Mouse (Mus musculus): ENCODE data around the gene Nf2. TPM values are rescaled to one million over a fixed set of nuclear protein-coding genes. Genes with fewer than 3 reads are reported as not detected.

Nf2 gene
- polyA plus RNA-seq, 1 experiment = 90.2 TPM

- Histone ChIP-seq H3K27me3 (ENCODE audit: control insufficient read depth, insufficient read depth, low read length) (no peaks in the 10 kb centered on the region), H3K27ac (ENCODE audit: control insufficient read depth, insufficient read depth, low read depth, low read length) (no peak overlapping the region), H3K4me1 (ENCODE audit: control insufficient read depth, insufficient read depth, low read length) (peaks cover 9% of the 10 kb centered on the region), H3K4me3 (ENCODE audit: control insufficient read depth, low read depth, low read length) (peak overlapping the region; percentile 83), H3K36me3 (ENCODE audit: control insufficient read depth, insufficient read depth, low read length) (no peaks in the 10 kb centered on the region)
- no peak for TF ChIP-seq POLR2A (IDR thresholded peaks at IDR 0.05; ENCODE audit: control insufficient read depth, low read depth, low read length)
- no peak for TF ChIP-seq CTCF (IDR thresholded peaks at IDR 0.05; ENCODE audit: control insufficient read depth, insufficient read depth, insufficient replicate concordance, low read depth, low read length)
These were observed 25.2 kb upstream of the Nf2 start for GRCm38 (mm10) chr11:4874551-4874950.

GRCm38 (mm10) chr11:4873755-4874475 lies 24.6 kb upstream of the Nf2 start, which contains the start of gene Nipsnap1:
Gene Nipsnap1 (plus strand): TSS chr11:4873951.
- TF ChIP-seq CTCF (IDR thresholded peaks at IDR 0.05; ENCODE audit: control insufficient read depth, insufficient read depth, insufficient replicate concordance, low read depth, low read length) (no peak), POLR2A (IDR thresholded peaks at IDR 0.05; ENCODE audit: control insufficient read depth, low read depth, low read length) (peak; percentile 49; the same call in 1 of the 2 replicates)
- Histone ChIP-seq H3K27ac (ENCODE audit: control insufficient read depth, insufficient read depth, low read depth, low read length) (no peak within 1 kb of the TSS), H3K27me3 (ENCODE audit: control insufficient read depth, insufficient read depth, low read length) (no peaks in the 10 kb centered on the region), H3K4me1 (ENCODE audit: control insufficient read depth, insufficient read depth, low read length) (peaks cover 9% of the 10 kb centered on the region), H3K36me3 (ENCODE audit: control insufficient read depth, insufficient read depth, low read length) (no peaks in the 10 kb centered on the region), H3K4me3 (ENCODE audit: control insufficient read depth, low read depth, low read length) (peak within 1 kb of the TSS; percentile 83)

GRCm38 (mm10) chr11:4865645-4866251 lies 16.4 kb upstream of the Nf2 start:
- Histone ChIP-seq H3K4me3 (ENCODE audit: control insufficient read depth, low read depth, low read length) (no peak overlapping the region), H3K36me3 (ENCODE audit: control insufficient read depth, insufficient read depth, low read length) (no peaks in the 10 kb centered on the region), H3K27me3 (ENCODE audit: control insufficient read depth, insufficient read depth, low read length) (no peaks in the 10 kb centered on the region), H3K4me1 (ENCODE audit: control insufficient read depth, insufficient read depth, low read length) (no peaks in the 10 kb centered on the region), H3K27ac (ENCODE audit: control insufficient read depth, insufficient read depth, low read depth, low read length) (no peak overlapping the region)
- TF ChIP-seq CTCF (IDR thresholded peaks at IDR 0.05; ENCODE audit: control insufficient read depth, insufficient read depth, insufficient replicate concordance, low read depth, low read length) = peak; percentile 32; the same call in 1 of the 2 replicates
- no peak for TF ChIP-seq POLR2A (IDR thresholded peaks at IDR 0.05; ENCODE audit: control insufficient read depth, low read depth, low read length)

DNA sequence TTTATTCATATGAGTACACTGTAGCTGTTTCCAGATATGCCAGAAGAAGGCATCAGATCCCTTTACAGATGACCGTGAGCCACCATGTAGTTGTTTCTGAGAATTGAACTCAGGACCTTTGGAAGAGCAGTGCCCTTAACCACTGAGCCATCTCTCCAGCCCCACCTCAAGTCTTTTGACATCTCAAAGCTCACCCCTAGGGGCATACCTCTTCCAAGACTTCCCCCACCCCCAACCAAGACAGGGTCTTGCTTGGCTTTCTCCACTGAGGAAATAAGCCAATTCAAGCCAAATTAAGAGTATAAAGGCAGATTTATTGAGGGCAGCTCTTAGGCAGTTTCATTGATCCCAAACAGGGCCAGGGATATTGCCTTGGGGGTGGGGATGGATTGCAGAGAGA lies 13.4 kb upstream of the Nf2 start:
- Histone ChIP-seq H3K4me3 (ENCODE audit: control insufficient read depth, low read depth, low read length) (no peak overlapping the region), H3K27ac (ENCODE audit: control insufficient read depth, insufficient read depth, low read depth, low read length) (no peak overlapping the region), H3K36me3 (ENCODE audit: control insufficient read depth, insufficient read depth, low read length) (no peaks in the 10 kb centered on the region), H3K4me1 (ENCODE audit: control insufficient read depth, insufficient read depth, low read length) (no peaks in the 10 kb centered on the region), H3K27me3 (ENCODE audit: control insufficient read depth, insufficient read depth, low read length) (no peaks in the 10 kb centered on the region)
- no peak for TF ChIP-seq POLR2A (IDR thresholded peaks at IDR 0.05; ENCODE audit: control insufficient read depth, low read depth, low read length)
- TF ChIP-seq CTCF (IDR thresholded peaks at IDR 0.05; ENCODE audit: control insufficient read depth, insufficient read depth, insufficient replicate concordance, low read depth, low read length) = no peak

GRCm38 (mm10) chr11:4861816-4862604 lies 12.7 kb upstream of the Nf2 start:
- Histone ChIP-seq H3K27ac (ENCODE audit: control insufficient read depth, insufficient read depth, low read depth, low read length) (peak overlapping the region; percentile 13; the same call in 1 of the 2 replicates), H3K27me3 (ENCODE audit: control insufficient read depth, insufficient read depth, low read length) (no peaks in the 10 kb centered on the region), H3K36me3 (ENCODE audit: control insufficient read depth, insufficient read depth, low read length) (no peaks in the 10 kb centered on the region), H3K4me1 (ENCODE audit: control insufficient read depth, insufficient read depth, low read length) (no peaks in the 10 kb centered on the region), H3K4me3 (ENCODE audit: control insufficient read depth, low read depth, low read length) (no peak overlapping the region)
- no peak for TF ChIP-seq CTCF (IDR thresholded peaks at IDR 0.05; ENCODE audit: control insufficient read depth, insufficient read depth, insufficient replicate concordance, low read depth, low read length)
- no peak for TF ChIP-seq POLR2A (IDR thresholded peaks at IDR 0.05; ENCODE audit: control insufficient read depth, low read depth, low read length)

GRCm38 (mm10) chr11:4860986-4861385 lies 11.7 kb upstream of the Nf2 start:
- Histone ChIP-seq H3K36me3 (ENCODE audit: control insufficient read depth, insufficient read depth, low read length) (no peaks in the 10 kb centered on the region), H3K27me3 (ENCODE audit: control insufficient read depth, insufficient read depth, low read length) (no peaks in the 10 kb centered on the region), H3K4me1 (ENCODE audit: control insufficient read depth, insufficient read depth, low read length) (no peaks in the 10 kb centered on the region), H3K27ac (ENCODE audit: control insufficient read depth, insufficient read depth, low read depth, low read length) (no peak overlapping the region), H3K4me3 (ENCODE audit: control insufficient read depth, low read depth, low read length) (no peak overlapping the region)
- no peak for TF ChIP-seq POLR2A (IDR thresholded peaks at IDR 0.05; ENCODE audit: control insufficient read depth, low read depth, low read length)
- TF ChIP-seq CTCF (IDR thresholded peaks at IDR 0.05; ENCODE audit: control insufficient read depth, insufficient read depth, insufficient replicate concordance, low read depth, low read length) = no peak

DNA sequence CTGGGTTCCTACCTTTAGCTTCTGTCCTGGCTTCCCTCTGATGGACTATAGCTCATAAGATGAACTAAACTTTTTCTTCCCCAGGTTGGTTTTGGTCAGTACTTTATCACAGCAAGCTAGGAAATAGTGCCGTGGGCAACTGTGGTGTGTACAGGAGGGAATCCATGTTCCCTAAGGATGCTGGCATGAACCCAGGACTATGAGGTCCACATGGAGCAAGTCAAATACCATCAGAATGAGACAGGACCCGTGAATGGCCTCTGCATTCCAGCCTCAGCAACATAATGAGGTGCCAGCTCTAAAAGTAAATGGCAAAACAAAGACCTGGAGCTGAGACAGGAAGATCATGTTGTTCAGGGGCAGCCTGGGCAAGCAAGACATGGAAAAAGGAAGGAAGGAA lies 9.1 kb upstream of the Nf2 start:
- Histone ChIP-seq H3K27ac (ENCODE audit: control insufficient read depth, insufficient read depth, low read depth, low read length) (no peak overlapping the region), H3K36me3 (ENCODE audit: control insufficient read depth, insufficient read depth, low read length) (no peaks in the 10 kb centered on the region), H3K4me1 (ENCODE audit: control insufficient read depth, insufficient read depth, low read length) (no peaks in the 10 kb centered on the region), H3K27me3 (ENCODE audit: control insufficient read depth, insufficient read depth, low read length) (no peaks in the 10 kb centered on the region), H3K4me3 (ENCODE audit: control insufficient read depth, low read depth, low read length) (no peak overlapping the region)
- TF ChIP-seq POLR2A (IDR thresholded peaks at IDR 0.05; ENCODE audit: control insufficient read depth, low read depth, low read length) (no peak), CTCF (IDR thresholded peaks at IDR 0.05; ENCODE audit: control insufficient read depth, insufficient read depth, insufficient replicate concordance, low read depth, low read length) (no peak)
